Mouse (Mus musculus): ENCODE measurements at regions not wholly inside any gene's neighbourhood (a gene's known extent, or its start where the extent isn't known, plus 50 kb on each side); places are given as distances from the start of the nearest gene placed in this dataset.
A peak's percentile ranks its signal among the peaks of the same experiment; 100 is the strongest.

- DNase-seq = no peak
- intact Hi-C loops (cut with DNase I) = no loop called here
- no peak overlapping the region; the same call in 1 of the 2 replicates for H3K27ac ChIP-seq
- no peak overlapping the region for H3K4me3 ChIP-seq
- no peak for TF ChIP-seq CTCF (IDR thresholded peaks at IDR 0.05)
Observed at GRCm38 (mm10) chr8:126656554-126657260, 62.9 kb upstream of the Irf2bp2 start.

GRCm38 (mm10) chr8:126655565-126655964 lies 61.8 kb upstream of the Irf2bp2 start:
- intact Hi-C loops (cut with DNase I) = no loop called here
- DNase-seq = no peak
- Histone ChIP-seq H3K4me3 (no peak overlapping the region), H3K27ac (no peak overlapping the region)
- TF ChIP-seq CTCF (IDR thresholded peaks at IDR 0.05) = no peak

GRCm38 (mm10) chr8:126654353-126654752 lies 60.6 kb upstream of the Irf2bp2 start:
- DNase-seq = no peak
- intact Hi-C loops (cut with DNase I) = no loop called here
- no peak for TF ChIP-seq CTCF (IDR thresholded peaks at IDR 0.05)
- Histone ChIP-seq H3K4me3 (no peak overlapping the region), H3K27ac (no peak overlapping the region)

- Histone ChIP-seq H3K27ac (no peak overlapping the region), H3K4me3 (no peak overlapping the region)
- intact Hi-C loops (cut with DNase I) = no loop called here
- TF ChIP-seq CTCF (IDR thresholded peaks at IDR 0.05) = no peak
- DNase-seq = no peak
Observed at GRCm38 (mm10) chr8:126652151-126652550, 58.4 kb upstream of the Irf2bp2 start.

- DNase-seq = no peak
- intact Hi-C loops (cut with DNase I) = no loop called here
- no peak for TF ChIP-seq CTCF (IDR thresholded peaks at IDR 0.05)
- H3K27ac ChIP-seq = peak overlapping the region; percentile 58
- H3K4me3 ChIP-seq = no peak overlapping the region
Observed at GRCm38 (mm10) chr8:126650945-126651344, 57.2 kb upstream of the Irf2bp2 start.

GRCm38 (mm10) chr8:126649305-126649704 lies 55.5 kb upstream of the Irf2bp2 start:
- no peak for DNase-seq
- no peak overlapping the region for H3K27ac ChIP-seq
- intact Hi-C loops (cut with DNase I) = no loop called here
- no peak for TF ChIP-seq CTCF (IDR thresholded peaks at IDR 0.05)
- H3K4me3 ChIP-seq = no peak overlapping the region

GRCm38 (mm10) chr8:126647350-126647749 lies 53.6 kb upstream of the Irf2bp2 start:
- Histone ChIP-seq H3K27ac (no peak overlapping the region), H3K4me3 (no peak overlapping the region)
- intact Hi-C loops (cut with DNase I) = no loop called here
- DNase-seq = no peak
- TF ChIP-seq CTCF (IDR thresholded peaks at IDR 0.05) = no peak

GRCm38 (mm10) chr8:126646604-126647311 lies 53.0 kb upstream of the Irf2bp2 start:
- intact Hi-C loops (cut with DNase I) = no loop called here
- H3K27ac ChIP-seq = no peak overlapping the region

GRCm38 (mm10) chr8:126644179-126644578 lies 50.4 kb upstream of the Irf2bp2 start:
- H3K27ac ChIP-seq = no peak overlapping the region
- no peak for TF ChIP-seq CTCF (IDR thresholded peaks at IDR 0.05)
- H3K4me3 ChIP-seq = no peak overlapping the region
- intact Hi-C loops (cut with DNase I) = no loop called here
- no peak for DNase-seq

More at GRCm38 (mm10) chr8:126646604-126647311, 53.0 kb upstream of the Irf2bp2 start:
- no peak for TF ChIP-seq CTCF (IDR thresholded peaks at IDR 0.05)
- DNase-seq = no peak
- H3K4me3 ChIP-seq = no peak overlapping the region

All from gastrocnemius, adult 2 months (tissue).